Mouse (Mus musculus) forebrain, embryonic 11.5 days (tissue): Measurements from ENCODE around the gene St3gal2. TPM values are rescaled to one million over a fixed set of nuclear protein-coding genes. Genes with fewer than 3 reads are reported as not detected.
"Not testable (repeated sequence)": the region's sequence is repeated elsewhere in the genome, so short reads cannot be mapped to it uniquely, and the experiment has no call there.

Experiments used
- ATAC-seq: fragments of 200-750 bp; cut with Nextera tagmentation; replicated peaks from 2 replicates; pipeline ENCODE4 v1.8.0; 2017; ENCODE audit warnings: moderate TSS enrichment; ENCODE audit not compliant: low FRiP score
- DNase-seq: peaks from one replicate; pipeline ENCODE4 v3.0.0-alpha.2; 2017; ENCODE audit warnings: low spot score
- H3K27ac ChIP-seq: fragments of 300-500 bp; sonication (generic); 2 replicates; pipeline ENCODE4 v1.5.1; 2014; ENCODE audit warnings: low read depth, low read length
- H3K27me3 ChIP-seq: fragments of 300-500 bp; sonication (generic); 2 replicates; pipeline ENCODE4 v1.6.1; 2014; ENCODE audit warnings: mild to moderate bottlenecking, low read length, mixed read lengths; ENCODE audit not compliant: control insufficient read depth, insufficient read depth
- H3K36me3 ChIP-seq: fragments of 300-500 bp; sonication (generic); 2 replicates; pipeline ENCODE4 v1.6.1; 2014; ENCODE audit warnings: mild to moderate bottlenecking, low read length, moderate library complexity, mixed read lengths; ENCODE audit not compliant: control insufficient read depth, insufficient read depth
- H3K4me1 ChIP-seq: fragments of 300-500 bp; sonication (generic); replicated peaks from 2 replicates; pipeline ENCODE4 v1.6.1; 2014; ENCODE audit warnings: low read length, mixed read lengths; ENCODE audit not compliant: control insufficient read depth, insufficient read depth
- H3K4me2 ChIP-seq: fragments of 300-500 bp; sonication (generic); 2 replicates; pipeline ENCODE4 v1.6.1; 2014; ENCODE audit warnings: low read depth, mild to moderate bottlenecking, low read length, moderate library complexity, mixed read lengths; ENCODE audit not compliant: severe bottlenecking
- H3K4me3 ChIP-seq: fragments of 300-500 bp; sonication (generic); 2 replicates; pipeline ENCODE4 v1.5.1; 2014; ENCODE audit warnings: low read depth, low read length
- H3K9ac ChIP-seq: fragments of 300-500 bp; sonication (generic); 2 replicates; pipeline ENCODE4 v1.6.1; 2014; ENCODE audit warnings: low read length
- H3K9me3 ChIP-seq: fragments of 300-500 bp; sonication (generic); 2 replicates; pipeline ENCODE4 v1.6.1; 2016; ENCODE audit warnings: low read length, mixed read lengths; ENCODE audit not compliant: control insufficient read depth
- WGBS: fragments of 180-500 bp; shearing (Covaris S2); extraction: QIAGEN DNeasy Blood & Tissue Kit; methylation state at CpG from one replicate; pipeline ENCODE4 v1.1.7; 2014; 5-methylcytosine and 5-hydroxymethylcytosine counted together
- polyA plus RNA-seq: library from polyadenylated mRNA; unstranded; fragments of >200 nt; fragmentation: Nextera tagmentation; extraction: Ambion mirVana; gene quantifications from 2 replicates; pipeline ENCODE4 v1.2.1, GENCODE M21; 2014

Gene St3gal2
- polyA plus RNA-seq, 1 experiment from 2014 or later = 16.5 TPM

- no peak overlapping the region for H3K4me3 ChIP-seq
- ATAC-seq = no peak
- no peak for DNase-seq
- no peaks in the 10 kb centered on the region for H3K27me3 ChIP-seq
- WGBS = 87% methylated on average over 4 of the region's 4 CpGs
- no peaks in the 10 kb centered on the region for H3K4me1 ChIP-seq
- no peak overlapping the region for H3K27ac ChIP-seq
- H3K9ac ChIP-seq = no peak overlapping the region
- no peaks in the 10 kb centered on the region for H3K9me3 ChIP-seq
- H3K4me2 ChIP-seq = no peak overlapping the region
- no peaks in the 10 kb centered on the region for H3K36me3 ChIP-seq
Measured at GRCm38 (mm10) chr8:110945716-110946115, 26.0 kb downstream of the St3gal2 start.

- H3K27me3 ChIP-seq = no peaks in the 10 kb centered on the region
- no peak for DNase-seq
- H3K36me3 ChIP-seq = no peaks in the 10 kb centered on the region; the same call in 1 of the 2 replicates
- no peaks in the 10 kb centered on the region for H3K9me3 ChIP-seq
- no peak overlapping the region for H3K4me2 ChIP-seq
- no peak overlapping the region for H3K9ac ChIP-seq
- WGBS = 87% methylated on average over 17 of the region's 17 CpGs
- H3K4me1 ChIP-seq = no peaks in the 10 kb centered on the region
- H3K4me3 ChIP-seq = no peak overlapping the region
- ATAC-seq = no peak
- no peak overlapping the region for H3K27ac ChIP-seq
Measured at GRCm38 (mm10) chr8:110950065-110950484, 30.4 kb downstream of the St3gal2 start.

- Histone ChIP-seq H3K9me3 (no peaks in the 10 kb centered on the region), H3K27ac (no peak overlapping the region), H3K9ac (no peak overlapping the region), H3K4me3 (no peak overlapping the region), H3K4me1 (no peaks in the 10 kb centered on the region), H3K4me2 (no peak overlapping the region), H3K36me3 (no peaks in the 10 kb centered on the region; the same call in 1 of the 2 replicates), H3K27me3 (no peaks in the 10 kb centered on the region)
- ATAC-seq (no peak), DNase-seq (no peak)
- WGBS = 86% methylated on average over 8 of the region's 8 CpGs
Measured at GRCm38 (mm10) chr8:110954776-110955175, 35.1 kb downstream of the St3gal2 start.

GRCm38 (mm10) chr8:110956619-110957450 is 37.1 kb downstream of the St3gal2 start:
- Histone ChIP-seq H3K27me3 (no peaks in the 10 kb centered on the region), H3K4me1 (no peaks in the 10 kb centered on the region), H3K36me3 (no peaks in the 10 kb centered on the region), H3K9ac (no peak overlapping the region), H3K27ac (no peak overlapping the region), H3K4me2 (no peak overlapping the region), H3K4me3 (no peak overlapping the region), H3K9me3 (no peaks in the 10 kb centered on the region)
- no peak for ATAC-seq
- WGBS = 91% methylated on average over 15 of the region's 15 CpGs
- no peak for DNase-seq

- H3K36me3 ChIP-seq = no peaks in the 10 kb centered on the region; the same call in 1 of the 2 replicates
- 94% methylated on average over 19 of the region's 19 CpGs for WGBS
- DNase-seq (no peak), ATAC-seq (no peak)
- no peaks in the 10 kb centered on the region for H3K27me3 ChIP-seq
- H3K4me2 ChIP-seq = no peak overlapping the region
- no peak overlapping the region for H3K4me3 ChIP-seq
- H3K9ac ChIP-seq = no peak overlapping the region
- H3K27ac ChIP-seq = no peak overlapping the region
- H3K9me3 ChIP-seq = no peaks in the 10 kb centered on the region
- H3K4me1 ChIP-seq = no peaks in the 10 kb centered on the region
Measured at GRCm38 (mm10) chr8:110957471-110957870, 37.7 kb downstream of the St3gal2 start.

- no peaks in the 10 kb centered on the region for H3K4me1 ChIP-seq
- H3K4me3 ChIP-seq = no peak overlapping the region
- H3K27ac ChIP-seq = no peak overlapping the region
- no peaks in the 10 kb centered on the region for H3K27me3 ChIP-seq
- no peak for ATAC-seq
- WGBS = 86% methylated on average over 5 of the region's 5 CpGs
- H3K36me3 ChIP-seq = no peaks in the 10 kb centered on the region; the same call in 1 of the 2 replicates
- H3K9me3 ChIP-seq = no peaks in the 10 kb centered on the region
- DNase-seq = no peak
- no peak overlapping the region for H3K4me2 ChIP-seq
- H3K9ac ChIP-seq = no peak overlapping the region
Measured at GRCm38 (mm10) chr8:110958135-110958534, 38.4 kb downstream of the St3gal2 start.

GRCm38 (mm10) chr8:110958553-110958952 is 38.8 kb downstream of the St3gal2 start:
- DNase-seq, H3K27me3 ChIP-seq, H3K4me1 ChIP-seq, H3K27ac ChIP-seq, H3K9ac ChIP-seq, ATAC-seq, H3K4me3 ChIP-seq, H3K9me3 ChIP-seq, H3K36me3 ChIP-seq, H3K4me2 ChIP-seq: not testable (repeated sequence)
- 91% methylated on average over 7 of the region's 7 CpGs for WGBS

- no peaks in the 10 kb centered on the region; the same call in 1 of the 2 replicates for H3K36me3 ChIP-seq
Measured at GRCm38 (mm10) chr8:110959071-110959780, 39.5 kb downstream of the St3gal2 start.

More at GRCm38 (mm10) chr8:110959071-110959780, 39.5 kb downstream of the St3gal2 start:
- ATAC-seq = no peak
- 96% methylated on average over 12 of the region's 12 CpGs for WGBS
- no peak overlapping the region for H3K9ac ChIP-seq
- no peak overlapping the region for H3K4me2 ChIP-seq
- H3K27me3 ChIP-seq = no peaks in the 10 kb centered on the region
- H3K9me3 ChIP-seq = no peaks in the 10 kb centered on the region
- H3K4me1 ChIP-seq = no peaks in the 10 kb centered on the region
- no peak overlapping the region for H3K27ac ChIP-seq
- no peak for DNase-seq
- H3K4me3 ChIP-seq = no peak overlapping the region
